Mouse (Mus musculus) liver, postnatal 0 days (tissue): ENCODE measurements at regions not wholly inside any gene's neighbourhood (a gene's known extent, or its start where the extent isn't known, plus 50 kb on each side); places are given as distances from the start of the nearest gene placed in this dataset.

Experiments
- CTCF ChIP-seq: sonication (generic); IDR thresholded peaks from 2 replicates; pipeline ENCODE4 v1.5.1; 2016; ENCODE audit warnings: antibody characterized with exemption, low read depth
- EP300 ChIP-seq: IDR thresholded peaks from 2 replicates; pipeline ENCODE4 v1.6.1; 2016; ENCODE audit warnings: antibody characterized with exemption, low read depth, mild to moderate bottlenecking

DNA sequence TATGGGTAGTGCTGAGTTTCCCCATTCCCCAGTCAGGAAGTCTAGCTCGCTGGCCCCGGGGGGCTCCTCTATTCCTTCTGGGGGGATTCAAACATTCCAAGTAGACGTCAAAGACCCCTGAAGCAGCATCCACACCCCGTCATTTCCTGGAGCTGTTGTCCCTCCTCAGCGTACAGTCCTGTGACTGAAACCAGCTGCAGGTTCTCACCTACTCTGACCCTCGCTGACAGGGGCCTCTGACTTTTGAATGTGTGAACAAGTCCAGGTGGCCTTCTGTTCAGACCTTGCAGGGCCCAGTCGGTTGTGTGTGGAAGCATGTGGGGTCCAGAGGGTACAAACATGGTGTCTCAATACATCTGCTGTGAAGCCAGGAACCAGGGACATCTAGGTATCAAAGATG is 55.2 kb upstream of the Larp1 start:
- TF ChIP-seq EP300 (no peak), CTCF (no peak)
